Mouse (Mus musculus) kidney, postnatal 4 days (tissue): Measurements from ENCODE around the gene Kazald1.
A peak's percentile ranks its signal among the peaks of the same experiment; 100 is the strongest.

ENCODE experiments used
- DNase-seq, 2 experiments: peaks; one replicate each; pipeline ENCODE4 v3.0.0; 2021; ENCODE audit warnings: mixed read lengths in 2 of 2

The Kazald1 gene

GRCm38 (mm10) chr19:45077742-45078645 lies 3.0 kb downstream of the Kazald1 start:
- DNase-seq, result no peak

GRCm38 (mm10) chr19:45078971-45079764 lies 4.1 kb downstream of the Kazald1 start:
- peak; percentile 38 to 64 for DNase-seq

GRCm38 (mm10) chr19:45079769-45080515 lies 4.9 kb downstream of the Kazald1 start:
- peak; percentile 83 to 88 for DNase-seq

- no peak for DNase-seq
Measured at GRCm38 (mm10) chr19:45080711-45081110, 5.7 kb downstream of the Kazald1 start.

- DNase-seq, result peak; percentile 86 to 87
Measured at GRCm38 (mm10) chr19:45081279-45081678, 6.2 kb downstream of the Kazald1 start.

- DNase-seq, result peak; percentile 79 to 82
Measured at GRCm38 (mm10) chr19:45081841-45082550, 7.0 kb downstream of the Kazald1 start.

GRCm38 (mm10) chr19:45097868-45098267 lies 22.8 kb downstream of the Kazald1 start:
- peak; percentile 87 to 88 for DNase-seq

- no peak for DNase-seq
Measured at GRCm38 (mm10) chr19:45100486-45101270, 25.6 kb downstream of the Kazald1 start.

- DNase-seq, result no peak
Measured at GRCm38 (mm10) chr19:45105591-45105990, 30.6 kb downstream of the Kazald1 start.

- no peak for DNase-seq
Measured at GRCm38 (mm10) chr19:45106689-45107088, 31.6 kb downstream of the Kazald1 start.

- DNase-seq, result no peak
Measured at GRCm38 (mm10) chr19:45110681-45111080, 35.6 kb downstream of the Kazald1 start.

- DNase-seq, result peak; percentile 18 to 29
Measured at GRCm38 (mm10) chr19:45112444-45112843, 37.4 kb downstream of the Kazald1 start.

GRCm38 (mm10) chr19:45113791-45114460 lies 38.9 kb downstream of the Kazald1 start:
- DNase-seq, result peak; percentile 26 to 63

GRCm38 (mm10) chr19:45114772-45115171 lies 39.7 kb downstream of the Kazald1 start:
- DNase-seq, result no peak

GRCm38 (mm10) chr19:45116798-45117197 lies 41.8 kb downstream of the Kazald1 start:
- peak; percentile 68 to 75 for DNase-seq
